Mouse (Mus musculus): Measurements from ENCODE around the gene Lcn3. TPM values are rescaled to one million over a fixed set of nuclear protein-coding genes. Genes with fewer than 3 reads are reported as not detected.

The Lcn3 gene
- total RNA-seq, 1 experiment from 2014 or later: not detected

Other genes with a start within 250 kb of the Lcn3 start
- 21.8 and 24.4 TPM in 2 replicates for gene Traf2, start 218.6 kb upstream of the Lcn3 start, total RNA-seq (2021)
- gene Edf1, start 207.7 kb upstream of the Lcn3 start, total RNA-seq (2021): 312 and 335 TPM in 2 replicates
- gene Mamdc4, start 190.7 kb upstream of the Lcn3 start, total RNA-seq (2021): 4.7 and 5.0 TPM in 2 replicates
- 56.6 and 58.1 TPM in 2 replicates for gene Phpt1, start 190.3 kb upstream of the Lcn3 start, total RNA-seq (2021)
- gene Ajm1, start 183.8 kb upstream of the Lcn3 start, total RNA-seq (2021): 2.1 and 3.0 TPM in 2 replicates
- gene Rabl6, start 157.0 kb upstream of the Lcn3 start, total RNA-seq (2021): 72.7 and 87.8 TPM in 2 replicates
- not detected in 2 replicates for gene Ccdc183, start 147.9 kb upstream of the Lcn3 start, total RNA-seq (2021)
- gene Tmem141, start 143.6 kb upstream of the Lcn3 start, total RNA-seq (2021): 30.5 and 33.1 TPM in 2 replicates
- gene Fcna, start 137.5 kb upstream of the Lcn3 start, total RNA-seq (2021): 7.0 and 9.7 TPM in 2 replicates
- gene Lcn8, start 112.4 kb upstream of the Lcn3 start, total RNA-seq (2021): not detected in 2 replicates
- not detected in 2 replicates for gene Lcn5, start 107.6 kb upstream of the Lcn3 start, total RNA-seq (2021)
- not detected in 2 replicates for gene Lcn6, start 88.8 kb upstream of the Lcn3 start, total RNA-seq (2021)
- not detected in 2 replicates for gene Lcn10, start 82.8 kb upstream of the Lcn3 start, total RNA-seq (2021)
- gene Obp2a, start 65.5 kb upstream of the Lcn3 start, total RNA-seq (2021): 4.7 and 4.8 TPM in 2 replicates
- 40.2 and 49.1 TPM in 2 replicates for gene Bmyc, start 58.8 kb upstream of the Lcn3 start, total RNA-seq (2021)
- gene Obp2b, start 28.6 kb upstream of the Lcn3 start, total RNA-seq (2021): not detected in 2 replicates
- not detected in 2 replicates for gene Lcn11, start 11.4 kb downstream of the Lcn3 start, total RNA-seq (2021)
- not detected in 2 replicates for gene Gm13539, start 16.7 kb downstream of the Lcn3 start, total RNA-seq (2021)
- gene Glt6d1, start 50.3 kb downstream of the Lcn3 start, total RNA-seq (2021): not detected in 2 replicates
- not detected in 2 replicates for gene Lcn9, start 57.6 kb downstream of the Lcn3 start, total RNA-seq (2021)
- gene Sohlh1, start 81.7 kb downstream of the Lcn3 start, total RNA-seq (2021): not detected in 2 replicates
- 4.9 and 6.4 TPM in 2 replicates for gene Kcnt1, start 98.2 kb downstream of the Lcn3 start, total RNA-seq (2021)
- gene Camsap1, start 217.7 kb downstream of the Lcn3 start, total RNA-seq (2021): 25.9 and 32.1 TPM in 2 replicates